Mouse (Mus musculus) granulocyte monocyte progenitor cell, adult 5-6 weeks (primary cell): ENCODE results near the gene Uvrag. TPM values are rescaled to one million over a fixed set of nuclear protein-coding genes. Genes with fewer than 3 reads are reported as not detected.

ENCODE experiments used
- ATAC-seq: replicated peaks from 2 replicates; pipeline ENCODE4 v1.8.0; 2016; ENCODE audit warnings: mild to moderate bottlenecking, moderate TSS enrichment, inconsistent platforms; ENCODE audit not compliant: poor library complexity, severe bottlenecking
- total RNA-seq, 2 experiments: library from RNA; stranded (forward) in 1 of 2; stranded (reverse) in 1 of 2; fragments of 200-712, 200-1000 nt in 1 of 2; fragments of >200 nt in 1 of 2; fragmentation: Nextera tagmentation in 1 of 2; gene quantifications; 2 replicates each; pipeline ENCODE4 v1.2.3; 2014 to 2017

Gene Uvrag
- total RNA-seq (2014; fragmentation: Nextera tagmentation): 25.7 and 31.0 TPM in 2 replicates
- 26.8 and 38.7 TPM in 2 replicates for total RNA-seq (2017)

DNA sequence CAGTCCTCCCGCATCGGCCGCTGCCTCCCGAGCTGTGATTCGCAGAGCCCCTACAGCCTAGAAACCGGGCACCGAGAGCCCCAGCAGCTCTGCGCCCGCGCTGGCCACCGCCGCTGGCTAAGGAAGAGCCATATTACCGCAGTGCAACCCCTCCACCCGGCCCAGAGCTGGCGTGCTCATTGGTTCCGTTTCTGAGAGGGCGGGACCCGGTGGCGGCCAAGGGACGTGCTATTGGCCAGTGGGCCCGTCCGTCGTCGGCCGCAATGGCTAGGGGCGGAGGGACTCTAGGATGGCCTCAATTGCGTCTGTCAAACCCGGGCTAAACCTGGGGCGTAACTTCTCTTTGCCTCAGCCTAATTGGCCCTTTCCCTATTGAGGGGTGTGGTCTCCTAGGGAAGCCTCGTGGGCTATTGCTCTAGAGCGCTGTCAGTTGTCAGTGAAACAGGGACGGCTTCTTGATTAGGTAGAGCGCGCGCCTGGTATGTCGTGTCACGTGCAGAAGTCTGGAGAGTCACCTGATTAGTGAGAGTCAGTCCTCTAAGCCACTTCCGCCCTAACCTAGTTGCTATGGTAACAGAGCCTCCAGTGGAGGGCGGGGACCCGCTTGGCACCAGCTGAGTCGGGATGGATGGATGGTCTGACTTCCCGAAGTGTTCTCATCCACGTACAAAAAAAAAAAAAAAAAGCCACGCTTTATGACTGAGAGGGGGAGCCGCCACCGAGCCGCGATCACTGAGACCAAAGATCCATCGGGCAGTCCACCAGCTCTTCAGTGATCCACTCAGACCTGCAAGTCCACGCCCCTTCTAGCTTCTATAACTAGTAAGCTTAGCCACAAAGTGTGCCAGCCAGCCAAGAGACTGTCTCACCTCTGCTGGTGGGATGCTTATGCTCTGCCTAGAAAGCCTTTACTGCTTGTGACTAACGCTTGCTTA, at the start of gene Uvrag:
Uvrag (minus strand) TSS at position 158 of the 935 bp plus-strand sequence.
- ATAC-seq: peak; percentile 80

DNA sequence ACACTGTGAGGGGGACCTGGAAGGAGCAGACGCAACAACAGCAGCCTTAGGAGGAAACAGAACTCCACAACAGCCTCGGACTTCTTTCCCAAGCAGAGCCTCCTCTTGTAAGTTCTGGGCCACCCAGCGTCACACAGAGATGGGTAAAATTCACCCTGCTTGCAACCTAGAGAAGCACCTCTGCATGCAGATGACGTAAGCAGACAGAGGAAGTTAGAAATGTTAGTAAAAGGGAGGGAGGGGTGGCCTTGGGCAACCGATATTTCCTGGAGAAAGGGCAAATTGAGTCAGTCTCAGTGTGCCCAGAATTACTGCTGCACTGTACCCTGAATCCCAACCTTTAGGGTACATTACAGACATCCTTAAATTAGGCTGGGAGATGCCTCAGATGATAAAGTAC, 48.9 kb upstream of the Uvrag start:
- ATAC-seq: peak; percentile 77

- ATAC-seq: peak; percentile 67
Measured at GRCm38 (mm10) chr7:99188630-99189029, 47.7 kb upstream of the Uvrag start.

DNA sequence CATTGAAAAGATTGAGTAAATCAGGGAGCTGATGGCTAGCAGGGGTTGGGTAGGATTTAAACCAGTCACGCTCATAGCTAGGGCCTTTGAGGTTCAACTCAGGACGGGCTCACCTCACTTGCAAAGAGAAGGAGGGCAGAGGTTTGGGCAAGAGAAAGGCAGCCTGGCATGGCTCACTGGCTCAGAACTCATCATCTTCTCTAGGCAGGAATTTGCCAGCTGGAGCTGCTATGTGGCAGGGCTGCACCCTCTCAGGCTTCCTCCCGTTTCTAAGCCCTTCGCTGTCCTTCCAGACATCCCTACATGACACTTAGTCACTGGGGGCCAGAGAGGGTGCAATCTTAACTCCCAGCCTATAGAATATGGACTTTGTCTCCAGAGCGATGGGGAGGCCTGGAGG, 46.5 kb upstream of the Uvrag start:
- no peak for ATAC-seq

DNA sequence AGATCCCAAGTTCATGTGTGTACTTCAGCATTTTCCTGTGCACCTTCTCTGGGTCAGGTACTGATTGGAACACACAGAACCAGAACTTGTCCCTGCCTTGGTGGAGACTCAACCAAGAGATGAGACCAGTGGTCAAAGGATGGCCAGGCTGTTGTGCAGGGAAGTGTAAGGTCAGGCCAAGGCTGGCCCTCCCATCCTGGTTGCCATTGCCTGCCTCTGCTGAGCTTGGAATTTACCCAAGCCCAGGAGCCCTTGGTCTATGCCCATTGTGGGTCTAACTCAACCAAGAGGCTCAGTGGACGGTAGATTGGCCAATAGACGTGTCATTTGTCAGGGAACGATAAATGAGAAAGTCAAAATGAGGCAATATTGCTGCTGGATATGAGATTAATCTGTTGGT, 44.5 kb upstream of the Uvrag start:
- no peak for ATAC-seq

GRCm38 (mm10) chr7:99183751-99184150, 42.8 kb upstream of the Uvrag start:
- peak; percentile 67 for ATAC-seq

GRCm38 (mm10) chr7:99182432-99183172, 41.7 kb upstream of the Uvrag start, which contains the start of gene Dgat2:
Dgat2 (minus strand) TSS chr7:99182719.
- peak; percentile 68 for ATAC-seq

- ATAC-seq: peak; percentile 70
Measured at GRCm38 (mm10) chr7:99181619-99182431, 40.9 kb upstream of the Uvrag start.

- ATAC-seq: no peak
Measured at GRCm38 (mm10) chr7:99180162-99180561, 39.2 kb upstream of the Uvrag start.

GRCm38 (mm10) chr7:99179271-99179670, 38.3 kb upstream of the Uvrag start:
- no peak for ATAC-seq

GRCm38 (mm10) chr7:99177386-99177785, 36.4 kb upstream of the Uvrag start:
- no peak for ATAC-seq

- no peak for ATAC-seq
Measured at GRCm38 (mm10) chr7:99175666-99176065, 34.7 kb upstream of the Uvrag start.

DNA sequence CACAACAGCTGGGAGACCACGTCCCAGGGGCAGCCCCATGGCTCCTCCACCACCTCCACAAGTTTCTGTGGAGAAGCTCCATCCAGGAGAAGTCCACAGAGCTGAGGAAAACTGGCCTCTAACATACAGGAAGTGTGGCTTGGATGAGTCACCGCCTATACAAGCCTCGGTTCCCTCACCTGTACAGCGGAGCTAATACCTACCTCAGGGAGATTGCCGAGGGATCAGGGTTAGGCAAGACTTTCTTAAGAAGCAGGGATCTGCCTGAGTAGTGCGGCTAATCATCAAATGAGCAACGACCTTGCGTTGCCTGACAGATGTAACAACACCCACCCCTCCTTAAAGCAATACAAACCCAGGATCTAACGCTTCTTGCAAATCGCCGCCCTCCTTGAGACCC, 34.2 kb upstream of the Uvrag start:
- ATAC-seq: no peak

DNA sequence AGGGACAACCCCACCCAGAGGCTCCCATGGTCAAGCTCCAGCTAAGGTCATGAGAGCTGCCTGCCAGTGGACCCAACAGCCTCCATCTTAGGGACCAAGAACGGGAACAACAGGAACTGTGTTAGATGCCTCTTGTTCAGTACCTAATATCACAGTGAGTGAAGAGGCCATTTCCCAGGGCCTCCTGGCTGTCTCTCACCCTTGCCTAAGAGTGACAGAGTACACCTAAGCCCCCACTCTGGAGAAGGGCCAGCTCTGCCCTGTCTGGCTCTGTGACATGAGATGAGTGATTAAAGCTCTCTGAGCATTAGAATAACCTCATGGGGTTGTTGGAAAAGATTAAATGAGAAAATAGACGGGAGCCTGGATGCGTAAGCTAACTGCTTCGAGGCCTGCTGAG, 33.1 kb upstream of the Uvrag start:
- ATAC-seq: no peak

- ATAC-seq: peak; percentile 44
Measured at GRCm38 (mm10) chr7:99172898-99173297, 32.0 kb upstream of the Uvrag start.

DNA sequence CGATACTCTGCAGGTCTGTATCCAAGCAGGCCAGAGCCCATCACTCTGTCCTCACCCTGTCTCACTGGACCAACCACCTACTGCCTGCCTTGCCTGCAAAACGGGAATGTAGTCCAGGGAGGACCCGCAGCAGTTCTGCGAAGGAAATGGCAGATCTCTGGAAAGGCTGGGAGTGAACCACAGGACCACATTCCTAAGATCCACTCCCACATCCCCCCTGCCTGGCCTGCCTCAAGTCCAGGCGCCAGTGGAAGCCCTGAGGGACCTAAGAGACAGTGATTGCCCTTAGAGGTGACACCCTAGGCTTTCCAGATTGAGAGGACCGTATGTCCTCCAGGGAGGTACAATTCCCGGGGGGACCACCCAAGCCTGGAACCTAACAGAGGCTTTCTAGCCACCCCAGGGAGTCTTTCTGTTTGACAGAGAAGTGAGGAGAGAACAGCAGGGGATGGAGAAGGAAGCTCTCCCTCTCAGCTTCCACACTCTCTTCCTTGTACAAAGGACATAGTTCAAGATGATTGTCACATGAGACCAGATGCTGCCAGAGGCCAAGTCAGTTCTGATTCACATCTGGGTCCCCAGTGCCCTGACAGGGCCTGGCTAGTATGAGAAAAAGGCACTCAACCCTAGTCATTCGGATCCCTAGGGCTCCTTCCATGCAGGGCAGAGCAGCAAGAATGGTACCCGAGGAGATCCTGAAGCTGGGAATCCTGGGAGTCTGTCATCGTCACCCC, 31.0 kb upstream of the Uvrag start:
- ATAC-seq: no peak

DNA sequence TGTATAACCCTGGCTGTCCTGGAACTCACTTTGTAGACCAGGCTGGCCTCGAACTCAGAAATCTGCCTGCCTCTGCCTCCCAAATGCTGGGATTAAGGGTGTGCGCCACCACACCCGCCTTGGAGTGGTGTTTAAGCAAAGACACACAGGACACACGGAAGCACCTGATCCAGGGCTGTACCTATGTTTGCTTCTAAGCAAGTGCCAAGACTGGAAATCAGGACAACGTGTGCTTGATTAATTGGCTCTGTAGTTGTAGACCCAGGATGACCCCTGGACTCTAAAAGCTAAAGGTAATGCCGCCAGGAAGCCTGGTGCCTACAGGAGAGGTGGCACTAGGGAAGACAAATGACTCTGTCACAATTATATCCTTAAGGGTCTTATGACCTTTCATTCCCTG, 29.6 kb upstream of the Uvrag start:
- ATAC-seq: no peak

GRCm38 (mm10) chr7:99169717-99170403, 28.9 kb upstream of the Uvrag start:
- no peak for ATAC-seq

- no peak for ATAC-seq
Measured at GRCm38 (mm10) chr7:99168756-99169155, 27.8 kb upstream of the Uvrag start.
